Mouse (Mus musculus): Measurements from ENCODE around the gene Ube2j2.

- TF ChIP-seq EP300 (IDR thresholded peaks at IDR 0.05; ENCODE audit: low read depth in 1 of 2, low read length in 2 of 2) (no peak), ZMIZ1 (IDR thresholded peaks at IDR 0.05; ENCODE audit: low read depth, low read length) (no peak), CTCF (IDR thresholded peaks at IDR 0.05 in 2 of 3, conservative IDR thresholded peaks at IDR 0.05 in 1 of 3; ENCODE audit: control insufficient read depth in 1 of 3, insufficient read depth in 1 of 3, low read depth in 2 of 3, low read length in 3 of 3, poor library complexity in 1 of 3, severe bottlenecking in 1 of 3) (peak in 1 of 3 experiments; percentile 21; a peak in 2 of 6 replicates), GATA1 (IDR thresholded peaks at IDR 0.05; ENCODE audit: low read depth, low read length) (no peak), USF2 (IDR thresholded peaks at IDR 0.05; ENCODE audit: borderline replicate concordance in 1 of 2, insufficient read depth in 1 of 2, low read depth in 1 of 2, low read length in 2 of 2) (no peak), TCF12 (IDR thresholded peaks at IDR 0.05; ENCODE audit: low read depth, low read length) (no peak), POLR2AphosphoS2 (IDR thresholded peaks at IDR 0.05; ENCODE audit: low read length) (no peak), ZC3H11A (IDR thresholded peaks at IDR 0.05; ENCODE audit: low read depth, low read length) (peak; percentile 19; the same call in 1 of the 2 replicates), ELF1 (IDR thresholded peaks at IDR 0.05; ENCODE audit: low read depth, low read length) (no peak), POLR2A (IDR thresholded peaks at IDR 0.05; ENCODE audit: control insufficient read depth in 1 of 2, insufficient read depth in 1 of 2, low read depth in 1 of 2, low read length in 2 of 2, poor library complexity in 1 of 2) (no peak)
Measured at GRCm38 (mm10) chr4:155973239-155973638, 29.6 kb downstream of the Ube2j2 start.

Measured in MEL (cell line).